Mouse (Mus musculus) lung, postnatal 0 days (tissue): ENCODE measurements around the gene Gtf3c6.

ENCODE experiments used
- CTCF ChIP-seq: IDR thresholded peaks from 2 replicates; pipeline ENCODE4 v1.5.1; 2016; ENCODE audit warnings: antibody characterized with exemption, mild to moderate bottlenecking
- EP300 ChIP-seq: IDR thresholded peaks from 2 replicates; pipeline ENCODE4 v1.6.1; 2016; ENCODE audit warnings: antibody characterized with exemption, mild to moderate bottlenecking, control low read depth

- no peak for TF ChIP-seq CTCF
- TF ChIP-seq EP300 = no peak
These were observed 16.0 kb upstream of the Gtf3c6 start for GRCm38 (mm10) chr10:40273938-40274337.
